Mouse (Mus musculus): ENCODE measurements around the gene Cks2. TPM values are rescaled to one million over a fixed set of nuclear protein-coding genes. Genes with fewer than 3 reads are reported as not detected.

Cks2 gene
- polyA plus RNA-seq, 1 experiment from 2014 or later = 433 TPM

- H3K9ac ChIP-seq = no peak overlapping the region
- no peaks in the 10 kb centered on the region for H3K36me3 ChIP-seq
- no peak overlapping the region for H3K27ac ChIP-seq
- no peak for ATAC-seq (ENCODE audit: low read depth)
- no peaks in the 10 kb centered on the region for H3K27me3 ChIP-seq
- no peak overlapping the region for H3K4me2 ChIP-seq
- H3K4me3 ChIP-seq (replicated peaks) = no peak overlapping the region
- H3K9me3 ChIP-seq (replicated peaks) = no peaks in the 10 kb centered on the region
- 77% methylated on average over 3 of the region's 3 CpGs for WGBS (ENCODE audit: insufficient replicate concordance)
- no peak for DNase-seq
- H3K4me1 ChIP-seq (replicated peaks) = peaks cover 15% of the 10 kb centered on the region
Observed at GRCm38 (mm10) chr13:51641424-51641823, 3.6 kb upstream of the Cks2 start.

GRCm38 (mm10) chr13:51642171-51642778 lies 2.8 kb upstream of the Cks2 start:
- Histone ChIP-seq H3K4me2 (peak overlapping the region; percentile 18), H3K4me1 (replicated peaks) (peaks cover 16% of the 10 kb centered on the region), H3K9ac (no peak overlapping the region), H3K27me3 (no peaks in the 10 kb centered on the region), H3K27ac (peak overlapping the region; percentile 31; the same call in 1 of the 2 replicates), H3K9me3 (replicated peaks) (no peaks in the 10 kb centered on the region), H3K36me3 (no peaks in the 10 kb centered on the region), H3K4me3 (replicated peaks) (no peak overlapping the region)
- WGBS (ENCODE audit: insufficient replicate concordance) = 55% methylated on average over 11 of the region's 11 CpGs
- no peak for DNase-seq
- no peak for ATAC-seq (ENCODE audit: low read depth)

- Histone ChIP-seq H3K9me3 (replicated peaks) (no peaks in the 10 kb centered on the region), H3K27me3 (no peaks in the 10 kb centered on the region), H3K4me3 (replicated peaks) (peak overlapping the region; percentile 96), H3K27ac (peak overlapping the region; percentile 82), H3K4me1 (replicated peaks) (peaks cover 34% of the 10 kb centered on the region), H3K4me2 (peak overlapping the region; percentile 73), H3K9ac (peak overlapping the region; percentile 83), H3K36me3 (0 out of 2 replicates have a peak, but pooled peaks cover 5% of the 10 kb centered on the region)
- DNase-seq (no peak), ATAC-seq (ENCODE audit: low read depth) (no peak)
- 25% methylated on average over 20 of the region's 20 CpGs for WGBS (ENCODE audit: insufficient replicate concordance)
Observed at GRCm38 (mm10) chr13:51643924-51644828, 856 bp upstream of the Cks2 start.

- H3K4me1 ChIP-seq (replicated peaks) = peaks cover 45% of the 10 kb centered on the region
- DNase-seq (peak; percentile 48), ATAC-seq (ENCODE audit: low read depth) (no peak)
- H3K4me2 ChIP-seq = peak overlapping the region; percentile 59
- under 1% methylated on average over 7 of the region's 7 CpGs for WGBS (ENCODE audit: insufficient replicate concordance)
- H3K4me3 ChIP-seq (replicated peaks) = peak overlapping the region; percentile 96
- H3K27me3 ChIP-seq = no peaks in the 10 kb centered on the region
- H3K36me3 ChIP-seq = peaks cover 17% of the 10 kb centered on the region
- H3K9ac ChIP-seq = peak overlapping the region; percentile 99
- H3K27ac ChIP-seq = peak overlapping the region; percentile 96
- no peaks in the 10 kb centered on the region for H3K9me3 ChIP-seq (replicated peaks)
Observed at GRCm38 (mm10) chr13:51645872-51646271, 840 bp downstream of the Cks2 start.

GRCm38 (mm10) chr13:51646362-51647027 lies 1.5 kb downstream of the Cks2 start:
- ATAC-seq (ENCODE audit: low read depth) = no peak
- Histone ChIP-seq H3K9me3 (replicated peaks) (no peaks in the 10 kb centered on the region), H3K27ac (peak overlapping the region; percentile 96), H3K4me1 (replicated peaks) (peaks cover 51% of the 10 kb centered on the region), H3K9ac (peak overlapping the region; percentile 99), H3K36me3 (peaks cover 22% of the 10 kb centered on the region), H3K4me3 (replicated peaks) (peak overlapping the region; percentile 96), H3K4me2 (peak overlapping the region; percentile 86), H3K27me3 (no peaks in the 10 kb centered on the region)
- DNase-seq = no peak
- 8% methylated on average over 3 of the region's 3 CpGs for WGBS (ENCODE audit: insufficient replicate concordance)

DNA sequence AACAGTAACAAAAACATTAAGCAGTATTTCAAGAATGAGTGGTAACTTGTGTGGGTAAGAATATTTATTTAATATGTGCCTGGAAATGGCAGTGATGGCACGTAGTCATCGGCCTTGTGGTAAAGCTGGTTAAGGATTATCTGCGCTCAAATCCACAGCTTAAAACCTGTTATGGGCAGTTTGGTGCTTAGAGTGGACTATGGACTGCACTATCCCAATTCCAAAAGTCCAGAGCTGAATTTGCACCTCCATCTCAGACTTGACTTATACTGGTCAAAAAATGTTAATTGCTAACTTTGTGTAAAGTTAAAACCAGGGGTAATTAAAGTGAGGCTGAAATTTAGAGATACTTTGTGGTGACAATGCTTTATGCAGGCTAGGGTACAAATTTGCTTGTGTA lies 2.7 kb downstream of the Cks2 start:
- peaks cover 27% of the 10 kb centered on the region for H3K36me3 ChIP-seq
- no peaks in the 10 kb centered on the region for H3K9me3 ChIP-seq (replicated peaks)
- H3K9ac ChIP-seq = peak overlapping the region; percentile 99
- DNase-seq = no peak
- peak overlapping the region; percentile 89 for H3K27ac ChIP-seq
- no peak for ATAC-seq (ENCODE audit: low read depth)
- H3K4me3 ChIP-seq (replicated peaks) = peak overlapping the region; percentile 96
- peak overlapping the region; percentile 86 for H3K4me2 ChIP-seq
- WGBS (ENCODE audit: insufficient replicate concordance) = 22% methylated on average over 3 of the region's 3 CpGs
- H3K4me1 ChIP-seq (replicated peaks) = peaks cover 60% of the 10 kb centered on the region
- H3K27me3 ChIP-seq = no peaks in the 10 kb centered on the region

GRCm38 (mm10) chr13:51648237-51648636 lies 3.2 kb downstream of the Cks2 start:
- Histone ChIP-seq H3K27ac (peak overlapping the region; percentile 89), H3K4me1 (replicated peaks) (peaks cover 61% of the 10 kb centered on the region), H3K9me3 (replicated peaks) (no peaks in the 10 kb centered on the region), H3K9ac (peak overlapping the region; percentile 99), H3K36me3 (peaks cover 32% of the 10 kb centered on the region), H3K4me2 (peak overlapping the region; percentile 86), H3K27me3 (no peaks in the 10 kb centered on the region), H3K4me3 (replicated peaks) (peak overlapping the region; percentile 96)
- DNase-seq (peak; percentile 62), ATAC-seq (ENCODE audit: low read depth) (no peak)
- WGBS (ENCODE audit: insufficient replicate concordance) = 39% methylated on average over 4 of the region's 4 CpGs

- no peaks in the 10 kb centered on the region for H3K27me3 ChIP-seq
- no peak overlapping the region for H3K4me3 ChIP-seq (replicated peaks)
- 11% methylated on average over 1 of the region's 1 CpGs for WGBS (ENCODE audit: insufficient replicate concordance)
- ATAC-seq (ENCODE audit: low read depth) (no peak), DNase-seq (no peak)
- no peaks in the 10 kb centered on the region for H3K9me3 ChIP-seq (replicated peaks)
- peaks cover 47% of the 10 kb centered on the region for H3K36me3 ChIP-seq
- H3K9ac ChIP-seq = no peak overlapping the region
- H3K4me1 ChIP-seq (replicated peaks) = peaks cover 53% of the 10 kb centered on the region
- H3K27ac ChIP-seq = peak overlapping the region; percentile 64
- peak overlapping the region; percentile 39 for H3K4me2 ChIP-seq
Observed at GRCm38 (mm10) chr13:51649740-51650139, 4.7 kb downstream of the Cks2 start.

DNA sequence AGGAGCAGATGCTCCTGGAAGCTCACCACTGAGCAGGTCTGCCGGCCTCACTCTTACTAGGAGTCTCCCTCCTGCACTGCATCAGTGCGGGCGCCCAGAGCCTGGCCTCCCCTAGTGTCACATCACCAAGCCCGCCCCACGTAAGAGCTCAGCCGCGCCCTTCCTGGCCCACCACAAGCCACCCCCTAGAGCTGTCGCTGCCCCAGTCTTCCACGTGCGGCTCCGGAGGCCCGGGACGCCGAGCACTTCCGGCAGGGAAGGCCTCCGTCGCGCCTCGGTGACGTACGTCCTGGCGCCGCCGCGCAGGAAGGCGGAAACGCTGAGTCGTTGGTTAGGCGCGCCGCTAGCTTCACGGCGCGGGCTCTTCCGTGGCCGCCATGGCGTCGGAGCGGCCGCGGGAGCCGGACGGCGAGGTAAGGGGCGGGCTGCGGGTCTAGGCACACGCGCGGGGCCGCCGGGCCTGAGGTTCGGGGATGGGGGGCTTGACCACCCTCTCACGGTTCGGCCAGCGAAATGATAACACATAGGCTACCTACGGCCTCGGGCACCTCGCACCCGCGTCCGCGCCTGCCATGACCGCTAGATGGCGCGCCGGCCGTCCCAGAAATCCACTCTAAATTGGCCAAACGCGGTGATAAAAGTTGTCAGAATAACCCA lies 6.5 kb downstream of the Cks2 start, which contains the start of gene Secisbp2:
TSS of gene Secisbp2 (plus strand) at position 290 of the 657 bp plus-strand sequence.
- peak within 1 kb of the TSS; percentile 81 for H3K4me2 ChIP-seq
- peaks cover 65% of the 10 kb centered on the region for H3K36me3 ChIP-seq
- H3K4me1 ChIP-seq (replicated peaks) = peaks cover 53% of the 10 kb centered on the region
- under 1% methylated on average over 69 of the region's 69 CpGs for WGBS (ENCODE audit: insufficient replicate concordance)
- H3K9me3 ChIP-seq (replicated peaks) = no peaks in the 10 kb centered on the region
- H3K27ac ChIP-seq = peak within 1 kb of the TSS; percentile 86
- peak within 1 kb of the TSS; percentile 85 for H3K9ac ChIP-seq
- DNase-seq (peak; percentile 90), ATAC-seq (ENCODE audit: low read depth) (peak; percentile 87)
- H3K27me3 ChIP-seq = no peaks in the 10 kb centered on the region
- H3K4me3 ChIP-seq (replicated peaks) = peak within 1 kb of the TSS; percentile 78

GRCm38 (mm10) chr13:51653159-51653558 lies 8.1 kb downstream of the Cks2 start:
- peaks cover 81% of the 10 kb centered on the region for H3K36me3 ChIP-seq
- peak overlapping the region; percentile 81; the same call in 1 of the 2 replicates for H3K4me2 ChIP-seq
- no peak overlapping the region for H3K27ac ChIP-seq
- no peak for DNase-seq
- H3K9me3 ChIP-seq (replicated peaks) = no peaks in the 10 kb centered on the region
- no peak for ATAC-seq (ENCODE audit: low read depth)
- peaks cover 43% of the 10 kb centered on the region for H3K4me1 ChIP-seq (replicated peaks)
- no peaks in the 10 kb centered on the region for H3K27me3 ChIP-seq
- no peak overlapping the region for H3K4me3 ChIP-seq (replicated peaks)
- no peak overlapping the region for H3K9ac ChIP-seq
- WGBS (ENCODE audit: insufficient replicate concordance) = 88% methylated on average over 6 of the region's 6 CpGs
